Mouse (Mus musculus) forebrain, embryonic 10.5 days (tissue): Measurements from ENCODE around the gene Tnfrsf4. TPM values are rescaled to one million over a fixed set of nuclear protein-coding genes. Genes with fewer than 3 reads are reported as not detected.

Source experiments
- DNase-seq: peaks from one replicate; pipeline ENCODE4 v3.0.0-alpha.2; 2017; ENCODE audit warnings: low spot score; ENCODE audit errors: extremely low spot score
- H3K27ac ChIP-seq: fragments of 300-500 bp; sonication (generic); 2 replicates; pipeline ENCODE4 v1.5.1; 2016; ENCODE audit warnings: mild to moderate bottlenecking
- H3K27me3 ChIP-seq: fragments of 300-500 bp; sonication (generic); 2 replicates; pipeline ENCODE4 v1.6.1; 2016; ENCODE audit warnings: mild to moderate bottlenecking; ENCODE audit not compliant: poor library complexity, severe bottlenecking
- H3K36me3 ChIP-seq: fragments of 300-500 bp; sonication (generic); replicated peaks from 2 replicates; pipeline ENCODE4 v1.6.1; 2016; ENCODE audit warnings: mild to moderate bottlenecking, moderate library complexity
- H3K4me1 ChIP-seq: fragments of 300-500 bp; sonication (generic); 2 replicates; pipeline ENCODE4 v1.6.1; 2016
- H3K4me3 ChIP-seq: fragments of 300-500 bp; sonication (generic); 2 replicates; pipeline ENCODE4 v1.5.1; 2016; ENCODE audit warnings: mild to moderate bottlenecking, moderate library complexity
- H3K9me3 ChIP-seq: fragments of 300-500 bp; sonication (generic); 2 replicates; pipeline ENCODE4 v1.6.1; 2016; ENCODE audit warnings: mild to moderate bottlenecking, moderate library complexity
- WGBS: fragments of 180-500 bp; shearing (Covaris S2); methylation state at CpG from one replicate; pipeline ENCODE4 v1.1.7; 2016; 5-methylcytosine and 5-hydroxymethylcytosine counted together
- polyA plus RNA-seq: library from polyadenylated mRNA; unstranded; fragments of >200 nt; fragmentation: Nextera tagmentation; extraction: Ambion mirVana; gene quantifications from 2 replicates; pipeline ENCODE4 v1.2.1, GENCODE M21; 2016

The Tnfrsf4 gene
- polyA plus RNA-seq, 1 experiment from 2014 or later = 0.72 TPM

- DNase-seq = no peak
- Histone ChIP-seq H3K4me1 (peaks cover 26% of the 10 kb centered on the region), H3K27me3 (no peaks in the 10 kb centered on the region), H3K36me3 (peaks cover 53% of the 10 kb centered on the region), H3K27ac (peak overlapping the region; percentile 95), H3K9me3 (peaks cover 8% of the 10 kb centered on the region; the same call in 1 of the 2 replicates), H3K4me3 (peak overlapping the region; percentile 71)
- WGBS = 7% methylated on average over 15 of the region's 15 CpGs
These were observed 20.0 kb upstream of the Tnfrsf4 start for GRCm38 (mm10) chr4:155993606-155994005.

- no peak overlapping the region for H3K27ac ChIP-seq
- H3K4me3 ChIP-seq = no peak overlapping the region
- no peaks in the 10 kb centered on the region for H3K4me1 ChIP-seq
- no peak for DNase-seq
- WGBS = 90% methylated on average over 3 of the region's 3 CpGs
- peaks cover 96% of the 10 kb centered on the region for H3K36me3 ChIP-seq
- H3K27me3 ChIP-seq = no peaks in the 10 kb centered on the region
- H3K9me3 ChIP-seq = no peaks in the 10 kb centered on the region
These were observed 9.5 kb upstream of the Tnfrsf4 start for GRCm38 (mm10) chr4:156004109-156004508.

GRCm38 (mm10) chr4:156008369-156008768, 5.3 kb upstream of the Tnfrsf4 start:
- no peaks in the 10 kb centered on the region for H3K27me3 ChIP-seq
- 93% methylated on average over 4 of the region's 4 CpGs for WGBS
- DNase-seq = no peak
- H3K36me3 ChIP-seq = peaks cover 97% of the 10 kb centered on the region
- no peaks in the 10 kb centered on the region for H3K4me1 ChIP-seq
- H3K4me3 ChIP-seq = no peak overlapping the region
- H3K9me3 ChIP-seq = no peaks in the 10 kb centered on the region
- no peak overlapping the region for H3K27ac ChIP-seq

- 91% methylated on average over 2 of the region's 2 CpGs for WGBS
- Histone ChIP-seq H3K4me1 (no peaks in the 10 kb centered on the region), H3K27me3 (no peaks in the 10 kb centered on the region), H3K4me3 (no peak overlapping the region), H3K27ac (no peak overlapping the region), H3K36me3 (peaks cover 68% of the 10 kb centered on the region), H3K9me3 (no peaks in the 10 kb centered on the region)
- no peak for DNase-seq
These were observed 793 bp downstream of the Tnfrsf4 start for GRCm38 (mm10) chr4:156014436-156014835.

DNA sequence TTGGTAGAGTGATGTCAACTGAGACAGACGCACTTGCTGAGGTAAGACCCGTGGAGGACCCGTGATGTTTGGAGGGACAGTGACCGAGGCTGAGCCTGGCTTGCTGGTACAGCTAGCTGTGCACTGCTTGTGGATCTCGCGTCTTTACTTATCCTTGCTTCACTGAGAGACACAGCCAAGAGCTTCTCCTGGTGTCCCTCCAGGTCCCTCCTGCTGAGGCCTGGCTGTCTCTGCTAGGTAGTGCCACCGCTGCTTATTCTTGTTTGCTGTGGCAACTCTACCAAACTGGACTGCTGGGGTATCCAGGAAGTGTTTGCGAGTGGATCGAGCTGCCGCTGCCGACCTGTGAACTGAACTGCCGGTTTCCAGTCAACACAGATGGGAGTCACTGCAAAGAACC, 6.1 kb downstream of the Tnfrsf4 start:
- Histone ChIP-seq H3K4me1 (no peaks in the 10 kb centered on the region), H3K27me3 (no peaks in the 10 kb centered on the region), H3K27ac (no peak overlapping the region), H3K4me3 (no peak overlapping the region), H3K36me3 (peaks cover 25% of the 10 kb centered on the region), H3K9me3 (no peaks in the 10 kb centered on the region)
- no peak for DNase-seq
- WGBS = 93% methylated on average over 12 of the region's 12 CpGs

GRCm38 (mm10) chr4:156021381-156021780, 7.7 kb downstream of the Tnfrsf4 start:
- 88% methylated on average over 3 of the region's 3 CpGs for WGBS
- peaks cover 20% of the 10 kb centered on the region for H3K36me3 ChIP-seq

GRCm38 (mm10) chr4:156021942-156022419, 8.3 kb downstream of the Tnfrsf4 start:
- Histone ChIP-seq H3K36me3 (peaks cover 24% of the 10 kb centered on the region), H3K9me3 (no peaks in the 10 kb centered on the region), H3K27ac (no peak overlapping the region), H3K27me3 (no peaks in the 10 kb centered on the region), H3K4me1 (no peaks in the 10 kb centered on the region), H3K4me3 (no peak overlapping the region)
- WGBS = 88% methylated on average over 9 of the region's 9 CpGs
- no peak for DNase-seq

More at GRCm38 (mm10) chr4:156021381-156021780, 7.7 kb downstream of the Tnfrsf4 start:
- H3K4me3 ChIP-seq = no peak overlapping the region
- H3K27ac ChIP-seq = no peak overlapping the region
- H3K27me3 ChIP-seq = no peaks in the 10 kb centered on the region
- no peak for DNase-seq
- H3K4me1 ChIP-seq = no peaks in the 10 kb centered on the region
- no peaks in the 10 kb centered on the region for H3K9me3 ChIP-seq

GRCm38 (mm10) chr4:156023520-156023919, 9.9 kb downstream of the Tnfrsf4 start:
- peaks cover 40% of the 10 kb centered on the region for H3K36me3 ChIP-seq

DNA sequence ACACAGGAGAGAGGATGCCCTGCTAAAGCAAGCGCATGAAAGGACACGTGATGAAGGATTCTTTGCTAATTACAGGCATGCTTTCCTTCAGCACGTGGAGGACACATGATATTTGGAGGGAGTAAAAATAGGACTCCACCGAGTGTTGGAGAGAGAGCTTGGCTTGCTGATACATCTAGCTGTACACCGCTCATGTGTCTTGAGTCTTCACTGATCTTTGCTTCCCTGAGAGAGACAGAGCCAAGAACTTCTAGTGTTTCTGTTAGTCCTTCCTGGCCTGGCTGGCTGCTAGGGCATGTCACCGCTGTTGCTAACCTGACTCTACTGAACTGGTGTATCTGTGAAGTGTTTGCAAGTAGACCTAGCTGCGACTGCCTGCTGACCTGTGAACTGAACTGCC, 10.5 kb downstream of the Tnfrsf4 start:
- H3K4me1 ChIP-seq = no peaks in the 10 kb centered on the region
- no peak overlapping the region for H3K4me3 ChIP-seq
- no peaks in the 10 kb centered on the region for H3K27me3 ChIP-seq
- no peaks in the 10 kb centered on the region for H3K9me3 ChIP-seq
- 94% methylated on average over 7 of the region's 7 CpGs for WGBS
- no peak overlapping the region for H3K27ac ChIP-seq
- peaks cover 42% of the 10 kb centered on the region for H3K36me3 ChIP-seq
- no peak for DNase-seq

More at GRCm38 (mm10) chr4:156023520-156023919, 9.9 kb downstream of the Tnfrsf4 start:
- WGBS = 86% methylated on average over 9 of the region's 9 CpGs
- no peak overlapping the region for H3K27ac ChIP-seq
- no peaks in the 10 kb centered on the region for H3K4me1 ChIP-seq
- H3K4me3 ChIP-seq = no peak overlapping the region
- DNase-seq = no peak
- no peaks in the 10 kb centered on the region for H3K9me3 ChIP-seq
- H3K27me3 ChIP-seq = no peaks in the 10 kb centered on the region

DNA sequence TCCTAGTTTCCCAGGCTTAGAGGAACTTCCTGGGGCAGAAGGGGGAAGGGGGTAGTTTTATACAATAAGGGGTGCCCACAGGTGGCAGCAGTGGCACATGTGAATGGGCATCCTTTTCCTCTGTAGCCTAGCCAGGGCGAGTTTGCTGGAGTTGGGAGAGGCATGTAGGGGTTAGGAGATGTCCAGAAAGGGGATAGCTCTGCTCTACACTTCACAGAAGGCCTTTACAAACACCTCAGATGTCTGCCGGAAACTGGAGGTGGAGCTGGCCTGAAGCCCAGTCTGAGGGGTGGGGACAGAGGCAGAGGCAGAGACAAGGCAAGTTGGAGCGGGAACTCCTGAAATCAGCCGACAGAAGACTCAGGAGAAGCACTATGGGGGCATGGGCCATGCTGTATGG, 12.4 kb downstream of the Tnfrsf4 start, which contains the start of gene Tnfrsf18:
Gene Tnfrsf18, plus strand, starts transcription at position 152 of the 400 bp plus-strand sequence.
- H3K4me3 ChIP-seq = no peak within 1 kb of the TSS
- peaks cover 9% of the 10 kb centered on the region for H3K4me1 ChIP-seq
- peaks cover 39% of the 10 kb centered on the region for H3K36me3 ChIP-seq
- WGBS = 83% methylated on average over 4 of the region's 4 CpGs
- no peaks in the 10 kb centered on the region for H3K27me3 ChIP-seq
- DNase-seq = no peak
- H3K9me3 ChIP-seq = no peaks in the 10 kb centered on the region
- H3K27ac ChIP-seq = no peak within 1 kb of the TSS

- Histone ChIP-seq H3K36me3 (peaks cover 39% of the 10 kb centered on the region), H3K9me3 (no peaks in the 10 kb centered on the region), H3K27me3 (peaks cover 8% of the 10 kb centered on the region; the same call in 1 of the 2 replicates), H3K4me1 (peaks cover 32% of the 10 kb centered on the region), H3K27ac (no peak overlapping the region), H3K4me3 (no peak overlapping the region)
- 91% methylated on average over 7 of the region's 7 CpGs for WGBS
- no peak for DNase-seq
These were observed 14.9 kb downstream of the Tnfrsf4 start for GRCm38 (mm10) chr4:156028580-156028979.

DNA sequence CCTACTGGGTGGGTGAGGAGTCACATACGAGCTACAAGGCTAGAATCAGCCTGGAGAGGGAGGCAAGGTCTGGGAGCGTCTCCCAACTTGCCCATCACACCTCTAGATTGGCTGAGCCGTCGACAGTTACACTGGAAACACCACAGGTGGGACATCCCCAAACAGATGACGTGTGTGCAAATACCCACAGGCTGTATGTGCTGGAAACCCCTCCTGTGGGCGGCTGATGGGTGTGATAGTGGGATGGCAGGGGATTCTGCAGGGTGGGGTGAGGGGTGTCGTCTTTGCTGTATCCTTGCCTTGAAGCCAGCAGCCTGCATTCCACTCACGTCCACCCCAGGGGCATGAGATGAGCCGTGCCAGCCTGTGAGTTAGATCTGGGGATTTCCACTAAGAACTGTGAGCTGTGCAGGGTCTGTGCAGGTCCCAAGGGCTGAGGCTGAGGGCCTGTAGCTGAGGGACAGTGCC, 17.0 kb downstream of the Tnfrsf4 start:
- H3K9me3 ChIP-seq = no peaks in the 10 kb centered on the region
- no peak for DNase-seq
- peaks cover 35% of the 10 kb centered on the region for H3K36me3 ChIP-seq
- peak overlapping the region; percentile 59 for H3K4me3 ChIP-seq
- peak overlapping the region; percentile 91 for H3K27ac ChIP-seq
- 78% methylated on average over 9 of the region's 9 CpGs for WGBS
- H3K4me1 ChIP-seq = peaks cover 49% of the 10 kb centered on the region
- H3K27me3 ChIP-seq = peaks cover 28% of the 10 kb centered on the region

DNA sequence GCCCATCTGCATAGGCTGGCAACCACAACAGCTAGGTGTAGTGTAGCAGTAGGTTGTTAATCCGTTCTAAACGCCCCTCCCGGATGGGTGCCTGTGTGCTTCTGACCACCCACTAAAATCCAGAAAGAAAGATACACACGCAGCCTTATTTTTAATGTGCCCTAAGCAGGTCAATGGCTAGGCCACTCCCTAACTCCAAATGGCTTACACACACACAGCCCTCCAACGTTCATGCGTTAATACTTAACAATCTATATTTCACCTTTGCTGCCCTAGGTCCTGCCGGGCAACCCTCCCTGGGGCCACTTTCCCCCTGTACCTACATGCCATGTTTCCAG, 17.6 kb downstream of the Tnfrsf4 start:
- peak overlapping the region; percentile 59 for H3K4me3 ChIP-seq
- H3K9me3 ChIP-seq = no peaks in the 10 kb centered on the region
- H3K27ac ChIP-seq = peak overlapping the region; percentile 91
- WGBS = 7% methylated on average over 7 of the region's 7 CpGs
- peaks cover 51% of the 10 kb centered on the region for H3K4me1 ChIP-seq
- H3K36me3 ChIP-seq = peaks cover 30% of the 10 kb centered on the region
- peaks cover 33% of the 10 kb centered on the region for H3K27me3 ChIP-seq
- no peak for DNase-seq
